Mouse (Mus musculus): ENCODE measurements around the gene Trim46. TPM values are rescaled to one million over a fixed set of nuclear protein-coding genes. Genes with fewer than 3 reads are reported as not detected.

Gene Trim46
- total RNA-seq, 2 experiments from 2014 or later = 89.8 to 94.3 TPM

- intact Hi-C loops (cut with DNase I) = no loop called here
- DNase-seq (ENCODE audit: low spot score in 2 of 2) = no peak
Measured at GRCm38 (mm10) chr3:89193351-89193750, 52.8 kb downstream of the Trim46 start.

GRCm38 (mm10) chr3:89190436-89190835 lies 55.7 kb downstream of the Trim46 start:
- DNase-seq (ENCODE audit: low spot score in 2 of 2) = no peak
- intact Hi-C loops (cut with DNase I) = no loop called here

GRCm38 (mm10) chr3:89188478-89188875 lies 57.6 kb downstream of the Trim46 start:
- DNase-seq (ENCODE audit: low spot score in 2 of 2) = no peak
- intact Hi-C loops (cut with DNase I) = no loop called here

- DNase-seq (ENCODE audit: low spot score in 2 of 2) = no peak
- intact Hi-C loops (cut with DNase I) = no loop called here
Measured at GRCm38 (mm10) chr3:89187690-89188477, 58.2 kb downstream of the Trim46 start.

- intact Hi-C loops (cut with DNase I) = no loop called here
- no peak for DNase-seq (ENCODE audit: low spot score in 2 of 2)
Measured at GRCm38 (mm10) chr3:89187197-89187596, 58.9 kb downstream of the Trim46 start.

Small RNA genes lying within 50 kb of the gene (microRNA-seq; reads per million reads assigned to microRNA genes)
- 5,407 to 6,896 reads per million in 2 experiments for gene Mir92b

Other genes starting within 250 kb of the Trim46 start
- gene Rusc1, start 153.0 kb downstream of the Trim46 start, total RNA-seq (2021) = 100 to 1,000 TPM; 189 to 195 TPM
- not detected for gene Gm43738, start 145.2 kb downstream of the Trim46 start, total RNA-seq (2021)
- gene Fdps, start 144.3 kb downstream of the Trim46 start, total RNA-seq (2021) = 10 to 100 TPM; 81.0 to 88.8 TPM
- not detected for gene Pklr, start 110.2 kb downstream of the Trim46 start, total RNA-seq (2021)
- 10 to 100 TPM; 16.0 to 18.7 TPM for gene Hcn3, start 86.1 kb downstream of the Trim46 start, total RNA-seq (2021)
- 10 to 100 TPM; 39.0 to 46.6 TPM for gene Clk2, start 81.5 kb downstream of the Trim46 start, total RNA-seq (2021)
- 10 to 100 TPM; 67.1 to 70.2 TPM for gene Scamp3, start 68.8 kb downstream of the Trim46 start, total RNA-seq (2021)
- 10 to 100 TPM; 61.6 to 64.9 TPM for gene Fam189b, start 63.2 kb downstream of the Trim46 start, total RNA-seq (2021)
- gene Gba, start 43.4 kb downstream of the Trim46 start, total RNA-seq (2021) = 10 to 100 TPM; 66.5 to 67.7 TPM
- gene Thbs3, start 31.1 kb downstream of the Trim46 start, total RNA-seq (2021) = 10 to 100 TPM; 23.6 to 26.5 TPM
- gene Mtx1, start 19.2 kb downstream of the Trim46 start, total RNA-seq (2021) = 10 to 100 TPM; 89.5 to 94.5 TPM
- gene Muc1, start 17.3 kb downstream of the Trim46 start, total RNA-seq (2021) = 1 to 10 TPM in 1 of 2 experiments, under 1 TPM in 1; 0.80 to 1.2 TPM
- gene Krtcap2, start 343 bp downstream of the Trim46 start, total RNA-seq (2021) = 10 to 100 TPM; 69.2 to 69.4 TPM
- gene Dpm3, start 13.0 kb upstream of the Trim46 start, total RNA-seq (2021) = 10 to 100 TPM; 47.8 to 48.1 TPM
- gene Slc50a1, start 24.3 kb upstream of the Trim46 start, total RNA-seq (2021) = 10 to 100 TPM; 32.1 to 37.4 TPM
- 1 to 10 TPM; 4.1 to 5.2 TPM for gene Efna1, start 34.8 kb upstream of the Trim46 start, total RNA-seq (2021)
- gene Efna3, start 76.7 kb upstream of the Trim46 start, total RNA-seq (2021) = 10 to 100 TPM; 51.3 to 56.8 TPM
- gene Efna4, start 91.7 kb upstream of the Trim46 start, total RNA-seq (2021) = under 1 TPM; 0.27 to 0.37 TPM
- 100 to 1,000 TPM; 101 to 105 TPM for gene Adam15, start 103.7 kb upstream of the Trim46 start, total RNA-seq (2021)
- gene Dcst2, start 115.7 kb upstream of the Trim46 start, total RNA-seq (2021) = under 1 TPM in 1 of 2 experiments, not detected in 1; 0.32 TPM
- gene Dcst1, start 118.9 kb upstream of the Trim46 start, total RNA-seq (2021) = not detected
- 10 to 100 TPM; 11.9 to 14.8 TPM for gene Zbtb7b, start 148.5 kb upstream of the Trim46 start, total RNA-seq (2021)
- 1 to 10 TPM in 1 of 2 experiments, not detected in 1; 3.0 TPM for gene Lenep, start 156.5 kb upstream of the Trim46 start, total RNA-seq (2021)
- gene Flad1, start 165.6 kb upstream of the Trim46 start, total RNA-seq (2021) = 10 to 100 TPM; 32.6 to 32.9 TPM
- gene Cks1b, start 172.1 kb upstream of the Trim46 start, total RNA-seq (2021) = 1 to 10 TPM; 1.9 to 3.1 TPM
- gene Shc1, start 172.1 kb upstream of the Trim46 start, total RNA-seq (2021) = 10 to 100 TPM; 10.7 to 14.6 TPM
- gene Pygo2, start 183.9 kb upstream of the Trim46 start, total RNA-seq (2021) = 10 to 100 TPM; 51.6 to 60.2 TPM
- 10 to 100 TPM; 37.5 to 38.6 TPM for gene Pbxip1, start 190.4 kb upstream of the Trim46 start, total RNA-seq (2021)
- 10 to 100 TPM; 31.0 to 33.1 TPM for gene Pmvk, start 208.2 kb upstream of the Trim46 start, total RNA-seq (2021)

All from left cerebral cortex, postnatal 25 days (tissue).